Mouse (Mus musculus) liver, postnatal 0 days (tissue): Measurements from ENCODE around the gene Zfp687.

Experiments used
- CTCF ChIP-seq: sonication (generic); IDR thresholded peaks from 2 replicates; pipeline ENCODE4 v1.5.1; 2016; ENCODE audit warnings: antibody characterized with exemption, low read depth
- EP300 ChIP-seq: IDR thresholded peaks from 2 replicates; pipeline ENCODE4 v1.6.1; 2016; ENCODE audit warnings: antibody characterized with exemption, low read depth, mild to moderate bottlenecking

DNA sequence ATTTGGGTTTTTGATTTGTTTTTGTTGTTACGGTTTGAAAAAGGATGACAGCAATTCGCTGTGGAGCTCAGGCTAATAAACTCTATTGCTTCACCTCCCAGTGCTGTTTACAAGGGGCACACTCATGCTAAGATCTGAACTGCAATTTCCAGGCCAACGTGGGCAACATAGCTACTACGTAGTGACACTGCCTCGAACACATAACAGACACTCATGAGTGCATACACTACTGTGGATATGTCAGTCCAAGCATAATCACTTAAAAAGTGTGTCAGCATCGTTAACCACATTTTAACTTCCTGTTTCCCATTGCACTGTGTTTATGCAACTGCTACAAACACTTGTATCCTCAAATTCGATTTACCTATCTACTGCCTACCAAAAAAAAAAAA lies 27.6 kb upstream of the Zfp687 start:
- TF ChIP-seq EP300 = no peak
- no peak for TF ChIP-seq CTCF
